Mouse (Mus musculus): ENCODE measurements around the gene Tnfrsf23. TPM values are rescaled to one million over a fixed set of nuclear protein-coding genes. Genes with fewer than 3 reads are reported as not detected.

The Tnfrsf23 gene
- 0.16 TPM in 1 of 2 replicates, not detected in the other for polyA plus RNA-seq (2012; ENCODE audit: low replicate concordance)

GRCm38 (mm10) chr7:143685359-143686067, at the start of gene Tnfrsf23:
Gene Tnfrsf23 (minus strand): TSS chr7:143685872.

GRCm38 (mm10) chr7:143649034-143649768, 36.5 kb downstream of the Tnfrsf23 start, which contains the start of gene Tnfrsf22:
Gene Tnfrsf22 (minus strand): TSS chr7:143649661.

GRCm38 (mm10) chr7:143628540-143628939, 57.1 kb downstream of the Tnfrsf23 start, which contains the start of gene Tnfrsf26:
Gene Tnfrsf26 (minus strand): TSS chr7:143628722.

Other genes starting within 250 kb of the Tnfrsf23 start
- 0.39 and 1.1 TPM in 2 replicates for gene Cdkn1c, start 224.8 kb downstream of the Tnfrsf23 start, polyA plus RNA-seq (2012; ENCODE audit: low replicate concordance)
- gene Slc22a18, start 212.1 kb downstream of the Tnfrsf23 start, polyA plus RNA-seq (2012; ENCODE audit: low replicate concordance), result 0.30 TPM in 1 of 2 replicates, not detected in the other
- gene Phlda2, start 182.7 kb downstream of the Tnfrsf23 start, polyA plus RNA-seq (2012; ENCODE audit: low replicate concordance), result 11.6 and 16.0 TPM in 2 replicates
- 22.5 and 50.1 TPM in 2 replicates for gene Nap1l4, start 136.8 kb downstream of the Tnfrsf23 start, polyA plus RNA-seq (2012; ENCODE audit: low replicate concordance)
- 30.6 and 46.1 TPM in 2 replicates for gene Cars, start 85.8 kb downstream of the Tnfrsf23 start, polyA plus RNA-seq (2012; ENCODE audit: low replicate concordance)
- gene Tnfrsf26, start 57.1 kb downstream of the Tnfrsf23 start, polyA plus RNA-seq (2012; ENCODE audit: low replicate concordance), result 0.13 TPM in 1 of 2 replicates, not detected in the other
- 0.82 TPM in 1 of 2 replicates, not detected in the other for gene Tnfrsf22, start 36.2 kb downstream of the Tnfrsf23 start, polyA plus RNA-seq (2012; ENCODE audit: low replicate concordance)
- gene Osbpl5, start 71.1 kb upstream of the Tnfrsf23 start, polyA plus RNA-seq (2012; ENCODE audit: low replicate concordance), result 3.2 and 6.5 TPM in 2 replicates
- gene Mrgprg, start 81.1 kb upstream of the Tnfrsf23 start, polyA plus RNA-seq (2012; ENCODE audit: low replicate concordance), result not detected in 2 replicates
- gene Mrgpre, start 98.6 kb upstream of the Tnfrsf23 start, polyA plus RNA-seq (2012; ENCODE audit: low replicate concordance), result 2.0 and 2.7 TPM in 2 replicates
- 0.81 and 5.3 TPM in 2 replicates for gene Nadsyn1, start 137.0 kb upstream of the Tnfrsf23 start, polyA plus RNA-seq (2012; ENCODE audit: low replicate concordance)
- gene Dhcr7, start 137.3 kb upstream of the Tnfrsf23 start, polyA plus RNA-seq (2012; ENCODE audit: low replicate concordance), result 4.0 and 20.4 TPM in 2 replicates
- not detected in 2 replicates for gene Gm498, start 181.0 kb upstream of the Tnfrsf23 start, polyA plus RNA-seq (2012; ENCODE audit: low replicate concordance)

Data from leukemia stem cell, adult 10-12 weeks (primary cell).